Mouse (Mus musculus) olfactory bulb, adult 2 months (tissue): ENCODE measurements around the gene Fstl1. TPM values are rescaled to one million over a fixed set of nuclear protein-coding genes. Genes with fewer than 3 reads are reported as not detected.

Source experiments
- H3K27ac ChIP-seq: fragments of 200-500 bp; 2 replicates; pipeline ENCODE4 v1.5.1; 2012; ENCODE audit warnings: low read depth, low read length; ENCODE audit not compliant: insufficient read depth
- H3K4me1 ChIP-seq: fragments of 200-500 bp; 2 replicates; pipeline ENCODE4 v1.6.1; 2012; ENCODE audit warnings: low read length; ENCODE audit not compliant: control insufficient read depth, insufficient read depth
- H3K4me3 ChIP-seq: fragments of 200-500 bp; 2 replicates; pipeline ENCODE4 v1.5.1; 2012; ENCODE audit warnings: mild to moderate bottlenecking, low read depth, low read length, moderate library complexity; ENCODE audit not compliant: insufficient read depth
- CTCF ChIP-seq: fragments of 200-500 bp; IDR thresholded peaks from 2 replicates; pipeline ENCODE4 v1.5.1; 2012; ENCODE audit warnings: low read depth, mild to moderate bottlenecking, low read length, moderate library complexity; ENCODE audit not compliant: insufficient read depth
- POLR2A ChIP-seq: fragments of 200-500 bp; IDR thresholded peaks from 2 replicates; pipeline ENCODE4 v1.6.1; 2012; ENCODE audit warnings: mild to moderate bottlenecking, low read depth, low read length, moderate library complexity; ENCODE audit not compliant: insufficient read depth
- WGBS: fragments of 180-500 bp; shearing (Covaris S2); methylation state at CpG from one replicate; pipeline ENCODE4 v1.1.7; 2018; 5-methylcytosine and 5-hydroxymethylcytosine counted together
- polyA plus RNA-seq: library from polyadenylated mRNA; stranded (reverse); fragments of >200 nt; gene quantifications from 2 replicates; pipeline ENCODE4 v1.2.4, GENCODE M21; 2012; ENCODE audit warnings: low replicate concordance; ENCODE audit not compliant: missing spikeins, insufficient read depth, insufficient read length

Fstl1 gene
- polyA plus RNA-seq, 1 experiment, result not detected

DNA sequence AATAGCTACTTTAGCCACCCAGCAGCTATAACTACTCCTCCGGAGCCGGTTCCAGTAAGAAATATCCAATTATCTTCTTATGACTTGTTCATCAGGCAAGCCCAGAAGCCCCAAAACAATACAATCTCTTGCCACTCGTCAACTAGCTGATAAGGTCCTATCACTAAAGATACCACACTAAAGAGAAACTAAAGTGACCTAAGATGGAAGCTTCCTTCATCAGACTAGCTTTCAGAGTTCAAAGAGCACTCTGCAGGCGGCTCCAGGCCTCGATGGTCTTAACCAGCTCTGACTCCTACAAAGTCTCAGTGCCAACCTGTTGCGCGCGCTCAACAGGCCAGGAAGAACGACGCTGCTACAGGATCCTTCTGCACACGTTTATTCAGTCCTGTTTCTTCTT, 19.6 kb downstream of the Fstl1 start:
- TF ChIP-seq CTCF (no peak), POLR2A (no peak)
- Histone ChIP-seq H3K4me3 (no peak overlapping the region), H3K4me1 (0 out of 2 replicates have a peak, but pooled peaks cover 3% of the 10 kb centered on the region), H3K27ac (no peak overlapping the region)
- 96% methylated on average over 11 of the region's 11 CpGs for WGBS

DNA sequence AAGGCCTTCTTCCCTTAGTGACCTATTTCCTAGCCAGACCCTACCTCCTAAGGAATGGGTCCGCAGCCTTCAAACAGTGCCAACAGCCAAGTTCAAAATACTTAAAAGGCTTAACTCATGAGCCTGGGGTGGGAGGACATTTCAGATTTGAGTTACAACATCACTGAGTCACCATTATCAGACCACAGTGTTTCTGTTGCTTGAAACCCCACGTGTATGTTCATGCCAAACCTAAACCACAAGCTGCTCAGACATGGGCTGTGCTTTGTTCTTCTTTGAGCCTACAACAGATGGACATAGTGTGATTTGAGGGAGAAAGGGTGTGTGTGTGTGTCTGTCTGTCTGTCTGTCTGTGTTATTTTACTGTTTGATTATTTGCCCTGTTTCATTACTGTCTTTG, 24.4 kb downstream of the Fstl1 start:
- TF ChIP-seq CTCF, result no peak
- H3K4me1 ChIP-seq, result peaks cover 6% of the 10 kb centered on the region; the same call in 1 of the 2 replicates
- no peak overlapping the region for H3K4me3 ChIP-seq
- H3K27ac ChIP-seq, result no peak overlapping the region
- 65% methylated on average over 2 of the region's 2 CpGs for WGBS

DNA sequence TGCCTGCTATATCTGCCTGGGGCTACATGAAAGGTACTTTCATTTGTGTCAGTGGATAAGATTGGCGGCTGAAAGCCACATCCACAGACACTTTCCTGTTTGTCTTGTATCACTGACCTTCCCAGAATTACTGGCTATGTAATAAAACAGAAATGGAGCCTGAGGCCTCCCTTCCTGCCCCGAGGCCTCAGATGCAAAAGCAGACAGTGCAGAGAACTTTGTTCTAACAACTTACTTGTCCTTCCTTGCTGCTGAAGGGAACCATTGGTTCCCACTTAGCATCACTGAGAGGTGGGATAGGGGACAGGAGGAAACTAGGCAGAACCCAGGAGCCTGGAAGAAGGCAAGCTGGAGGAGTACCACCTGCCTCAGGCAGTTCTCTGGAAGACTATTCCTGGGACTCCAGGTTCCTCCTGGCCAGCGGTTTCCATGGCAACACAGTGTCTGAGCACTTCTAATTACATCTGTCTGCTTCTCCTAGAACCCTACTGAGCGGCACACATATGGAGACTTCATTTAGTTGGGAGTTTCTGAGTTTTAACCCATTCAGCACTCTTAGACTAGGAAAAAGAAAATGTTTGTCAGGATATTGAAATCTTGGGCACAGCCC, 26.1 kb downstream of the Fstl1 start:
- TF ChIP-seq POLR2A (no peak), CTCF (no peak)
- Histone ChIP-seq H3K4me1 (peaks cover 8% of the 10 kb centered on the region; the same call in 1 of the 2 replicates), H3K4me3 (no peak overlapping the region), H3K27ac (no peak overlapping the region)
- WGBS, result 55% methylated on average over 4 of the region's 4 CpGs

DNA sequence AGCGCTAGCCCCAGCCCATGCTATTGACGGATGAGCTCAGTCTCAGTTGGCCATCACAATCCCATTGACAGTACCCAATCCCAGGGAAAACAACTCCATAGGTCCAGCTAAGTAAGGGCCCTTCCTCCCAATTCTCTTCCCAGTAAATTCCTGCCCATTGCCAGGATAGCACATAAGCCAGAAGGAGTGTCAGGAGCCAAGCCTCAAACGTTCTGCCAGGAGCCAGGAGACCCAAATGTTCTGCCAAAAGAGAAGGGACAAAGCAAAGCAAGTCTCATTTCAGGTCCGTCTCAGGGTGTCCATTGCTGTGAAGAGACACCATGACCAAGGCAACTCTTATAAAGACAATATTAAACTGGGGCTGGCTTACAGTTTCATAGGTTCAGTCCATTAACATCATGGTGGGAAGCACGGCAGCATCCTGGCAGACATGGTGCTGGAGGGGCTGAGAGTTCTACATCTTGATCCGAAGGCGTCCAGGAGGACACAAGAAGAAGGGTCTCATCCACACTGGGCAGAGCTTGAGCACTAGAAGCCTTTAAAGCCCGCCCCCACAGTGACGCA, 26.8 kb downstream of the Fstl1 start:
- peaks cover 8% of the 10 kb centered on the region; the same call in 1 of the 2 replicates for H3K4me1 ChIP-seq
- no peak for TF ChIP-seq CTCF
- TF ChIP-seq POLR2A, result no peak

DNA sequence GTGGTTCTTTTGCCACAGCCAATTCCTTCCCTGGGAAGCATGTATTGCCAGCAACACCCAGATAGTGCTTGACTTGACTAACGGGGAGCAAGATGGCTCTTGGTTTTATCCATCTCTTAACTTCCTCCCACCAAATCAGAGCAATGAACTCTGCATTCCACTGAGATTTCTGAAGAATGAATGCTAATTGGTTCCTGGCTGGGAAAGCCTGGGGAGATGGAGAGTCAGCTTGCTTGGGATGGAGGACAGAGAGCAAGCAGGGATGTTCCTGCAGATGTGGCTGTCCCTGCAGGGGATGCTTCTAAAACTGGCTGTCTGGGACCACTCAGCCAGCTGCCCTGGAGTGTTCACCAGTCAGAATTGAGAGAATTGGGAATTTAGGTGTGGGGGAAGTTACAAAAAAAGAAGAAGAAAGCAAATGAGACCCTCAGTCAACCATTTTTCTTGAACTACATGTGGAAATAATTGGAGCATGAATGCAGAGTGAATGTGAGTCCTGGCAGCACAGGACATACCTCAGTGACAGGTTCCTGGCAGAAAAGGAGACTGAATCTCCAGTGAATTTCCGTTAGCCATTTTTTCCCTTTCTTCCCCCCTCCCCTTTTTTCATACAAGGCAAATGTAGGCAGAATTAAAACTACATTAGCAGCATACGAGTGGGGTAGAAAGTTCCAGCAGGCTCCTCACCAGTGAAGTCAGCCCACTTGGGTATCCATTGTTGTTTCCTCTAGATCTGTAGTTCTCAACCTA, 29.2 kb downstream of the Fstl1 start:
- TF ChIP-seq CTCF (no peak), POLR2A (no peak)
- no peak overlapping the region for H3K4me3 ChIP-seq
- peaks cover 13% of the 10 kb centered on the region for H3K4me1 ChIP-seq
- no peak overlapping the region for H3K27ac ChIP-seq
- 76% methylated on average over 3 of the region's 3 CpGs for WGBS

More for the DNA sequence above, 26.8 kb downstream of the Fstl1 start:
- 87% methylated on average over 9 of the region's 9 CpGs for WGBS
- H3K27ac ChIP-seq, result no peak overlapping the region
- H3K4me3 ChIP-seq, result no peak overlapping the region

DNA sequence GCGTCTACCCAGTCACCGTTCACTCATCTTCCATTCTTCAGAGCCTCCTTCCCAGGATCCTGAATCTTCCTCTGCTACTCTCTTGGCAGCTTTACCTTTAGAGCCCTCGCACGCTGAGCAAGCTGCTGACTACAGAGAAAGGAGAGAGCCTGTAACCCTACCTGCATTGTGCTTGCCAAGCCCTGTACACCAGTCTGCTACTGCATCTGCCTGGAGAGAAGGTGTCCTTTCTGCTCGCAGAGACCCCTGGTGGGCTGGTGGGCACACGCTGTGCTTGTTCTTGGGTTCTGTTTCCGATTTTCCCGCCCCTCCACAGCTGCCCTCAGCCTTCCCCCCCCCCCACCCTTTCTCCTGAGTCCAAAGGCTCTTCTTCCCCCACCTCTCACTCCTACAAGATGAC, 30.6 kb downstream of the Fstl1 start:
- Histone ChIP-seq H3K27ac (no peak overlapping the region), H3K4me1 (peaks cover 18% of the 10 kb centered on the region), H3K4me3 (no peak overlapping the region)
- WGBS, result 84% methylated on average over 8 of the region's 8 CpGs
- TF ChIP-seq POLR2A, result no peak
- no peak for TF ChIP-seq CTCF

DNA sequence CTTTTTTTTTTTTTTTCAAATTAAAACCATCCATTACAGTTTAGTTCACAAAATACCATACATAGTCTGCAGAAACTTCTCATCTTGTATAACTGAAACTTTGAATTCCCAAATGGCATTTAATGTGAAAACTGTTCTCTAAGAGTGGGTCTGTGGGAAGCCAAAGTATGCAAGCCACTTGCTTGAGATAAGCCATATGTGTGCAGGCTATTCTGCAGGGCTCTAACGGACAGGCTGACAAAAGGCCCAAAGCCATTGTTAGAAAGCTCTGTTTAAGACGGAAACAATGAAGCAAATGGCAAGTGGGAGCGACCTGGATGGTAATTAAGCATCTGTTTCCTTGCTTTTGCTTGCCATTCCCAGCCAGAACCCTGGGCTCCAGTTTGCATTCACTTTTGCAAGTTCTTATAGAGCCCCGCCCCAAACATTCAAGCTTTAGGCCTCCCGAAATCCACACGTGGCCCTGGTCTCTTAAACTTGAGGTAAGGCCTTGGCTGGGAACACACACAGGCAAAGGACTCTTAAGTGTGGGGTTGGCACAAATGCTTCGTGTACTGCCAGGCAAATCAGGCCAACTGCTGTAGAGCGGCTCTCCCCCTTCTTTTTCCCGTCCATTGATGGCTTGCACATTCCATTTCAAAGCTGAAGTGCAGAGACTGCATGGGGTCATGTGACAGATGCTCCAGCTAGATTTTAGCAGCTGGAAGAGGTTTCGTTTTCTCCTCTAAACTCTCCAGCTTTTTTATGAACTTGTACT, 32.4 kb downstream of the Fstl1 start:
- TF ChIP-seq CTCF, result no peak
- TF ChIP-seq POLR2A, result no peak
- 36% methylated on average over 10 of the region's 10 CpGs for WGBS
- Histone ChIP-seq H3K4me1 (peaks cover 23% of the 10 kb centered on the region), H3K27ac (peak overlapping the region; percentile 29), H3K4me3 (no peak overlapping the region)

DNA sequence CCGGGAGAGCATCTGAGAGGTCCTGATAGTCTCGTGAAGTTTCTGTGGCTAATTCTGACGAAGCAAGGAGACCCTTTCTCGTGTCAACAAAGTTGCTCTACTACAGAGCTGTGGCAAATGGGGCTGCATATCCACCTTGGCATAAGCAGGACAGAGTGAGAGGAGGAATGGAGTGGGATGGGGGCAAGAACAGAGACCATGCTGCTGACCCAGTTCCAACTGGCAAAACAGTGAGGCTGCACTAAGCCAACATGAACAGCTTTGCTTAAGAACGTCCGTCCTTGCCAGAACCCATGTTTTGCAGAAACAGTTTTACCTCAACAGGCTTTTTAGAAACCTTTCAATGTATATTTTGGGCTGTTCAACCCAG, 32.9 kb downstream of the Fstl1 start:
- TF ChIP-seq CTCF (no peak), POLR2A (no peak)
- Histone ChIP-seq H3K4me3 (no peak overlapping the region), H3K4me1 (peaks cover 23% of the 10 kb centered on the region), H3K27ac (peak overlapping the region; percentile 29)
- WGBS, result 37% methylated on average over 6 of the region's 6 CpGs
